Comparison of ENCODE assay signal across 7 mouse cellular contexts in the genomic region with DNA sequence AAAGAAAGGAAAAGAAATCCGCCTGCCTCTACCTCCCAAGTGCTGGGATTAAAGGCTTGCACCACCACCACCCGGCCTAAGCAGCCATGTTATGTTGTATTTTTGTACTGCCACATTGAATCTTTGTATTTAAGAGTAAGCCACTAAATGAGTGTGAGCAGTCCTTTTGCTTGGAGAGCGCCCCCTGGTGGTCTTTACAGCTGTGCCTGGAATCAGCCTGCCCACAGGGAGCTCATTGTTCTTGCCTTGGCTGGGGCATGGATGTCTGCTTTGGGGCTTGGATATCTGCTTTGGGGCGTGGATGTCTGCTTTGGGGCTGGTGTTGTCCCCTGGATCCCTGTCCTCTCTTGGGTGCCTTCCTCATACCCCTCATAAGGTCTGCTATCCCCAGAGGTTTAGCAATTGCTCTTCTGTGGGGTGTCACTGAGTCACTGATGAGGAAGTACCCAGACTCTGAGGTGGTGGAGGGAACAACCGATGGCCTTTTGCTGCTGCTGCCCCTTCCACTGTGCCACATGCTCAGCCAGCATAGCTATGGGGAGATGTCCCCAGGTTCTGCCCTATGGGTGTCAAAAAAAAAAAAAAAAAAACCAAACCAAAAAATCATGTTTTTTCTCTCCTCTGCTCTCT. TPM values are rescaled to one million over a fixed set of nuclear protein-coding genes. Genes with fewer than 3 reads are reported as not detected.
DNase-seq lines count a peak whose midpoint lies in the region; ATAC-seq and TF ChIP-seq lines count a peak whose summit lies in the region.

No protein-coding gene starts in this region.

- in situ Hi-C loops in CH12.LX (cut with MboI; ENCODE audit: low pct_ligation_motif_present, low pct_unique_long_range_greater_than_20kb, low sequenced_read_pairs): no loop called here

- DNase-seq in CH12.LX (ENCODE audit: extremely low read depth): peak; percentile 79
- DNase-seq in R1 (ENCODE audit: low read depth, low spot score): peak; percentile 88
- peak; percentile 83 to 89 for DNase-seq in cerebellum, postnatal 14 days
- peak; percentile 56 for DNase-seq in layer of hippocampus, adult 9-11 months
- peak; percentile 66 to 81 for DNase-seq in lung, postnatal 4 days
- DNase-seq in spleen, postnatal 10 days (ENCODE audit: low spot score in 2 of 2): peak; percentile 62 to 87

- H3K36me3 ChIP-seq in CH12.LX (replicated peaks in 1 of 2; ENCODE audit: control insufficient read depth in 1 of 2, insufficient read depth in 1 of 2, low read length in 1 of 2): peaks cover 8 to 23% of the 10 kb centered on the region in 2 experiments

- H3K4me2 ChIP-seq in CH12.LX (ENCODE audit: insufficient read depth, low read depth, poor library complexity, severe bottlenecking): no peak overlapping the region

- H3K79me2 ChIP-seq in CH12.LX (replicated peaks; ENCODE audit: control insufficient read depth, extremely low read depth, insufficient read depth, poor library complexity, severe bottlenecking): no peaks in the 10 kb centered on the region

- no peaks in the 10 kb centered on the region for H3K9me3 ChIP-seq in CH12.LX (replicated peaks; ENCODE audit: low read length)

- ATAC-seq in granulocyte monocyte progenitor cell, adult 5-6 weeks (replicated peaks; ENCODE audit: poor library complexity, severe bottlenecking): peak; percentile 71

- no peak for TF ChIP-seq EP300 in CH12.LX (IDR thresholded peaks at IDR 0.05; ENCODE audit: low read length)

- no peaks in the 10 kb centered on the region for H3K27me3 ChIP-seq in CH12.LX (replicated peaks)

- peak; percentile 49 for TF ChIP-seq RAD21 in CH12.LX (IDR thresholded peaks at IDR 0.05; ENCODE audit: low read depth, low read length)

- no peak overlapping the region for H3K9ac ChIP-seq in CH12.LX (ENCODE audit: insufficient read depth, low read depth)

- dilution Hi-C loops in CH12.LX (cut with MboI; ENCODE audit: extremely low pct_ligation_motif_present, extremely low pct_unique_long_range_greater_than_20kb, low sequenced_read_pairs): no loop called here

- H3K27ac ChIP-seq in CH12.LX (ENCODE audit: insufficient read depth, low read depth): no peak overlapping the region

- peaks cover 0 to 3% of the 10 kb centered on the region in 2 experiments; a peak in 2 of 4 replicates for H3K4me1 ChIP-seq in CH12.LX (ENCODE audit: control insufficient read depth in 1 of 2, insufficient read depth in 2 of 2)

- H3K4me3 ChIP-seq in CH12.LX (replicated peaks in 1 of 3; ENCODE audit: low read depth in 2 of 3, low read length in 2 of 3, poor library complexity in 1 of 3): no peak overlapping the region

- TF ChIP-seq CTCF in CH12.LX (conservative IDR thresholded peaks at IDR 0.05 in 1 of 2, IDR thresholded peaks at IDR 0.05 in 1 of 2; ENCODE audit: low read depth in 2 of 2, low read length in 2 of 2): peak; percentile 76 to 86

- TF ChIP-seq POLR2A in CH12.LX (IDR thresholded peaks at IDR 0.05; ENCODE audit: low read depth, low read length): no peak

TF ChIP-seq in CH12.LX, 34 proteins besides CTCF, POLR2A, EP300 and RAD21:
- TF ChIP-seq ZMIZ1 (IDR thresholded peaks at IDR 0.05; ENCODE audit: low read depth, low read length) (no peak), SMC3 (IDR thresholded peaks at IDR 0.05; ENCODE audit: low read depth, low read length) (peak; percentile 83)

RNA-seq across cellular contexts. Expression of gene Pde9a, which starts 41.7 kb away (rescaled TPM):
- not detected in 2 replicates for total RNA-seq in CH12.LX (2012; rRNA removed)
- not detected in 2 replicates for total RNA-seq in CH12.LX (2014; rRNA removed)
- not detected in 2 replicates for polyA plus RNA-seq in CH12.LX (2012; ENCODE audit: insufficient read length, low read depth)
- 1.4 TPM in 1 of 2 replicates, not detected in the other for total RNA-seq in granulocyte monocyte progenitor cell, adult 5-6 weeks (2014; fragmentation: Nextera tagmentation)
- not detected in 2 replicates for total RNA-seq in granulocyte monocyte progenitor cell, adult 5-6 weeks (2017)

RNA-seq across cellular contexts. Expression of gene Slc37a1, which starts 57.7 kb away (rescaled TPM):
- 4.7 and 6.6 TPM in 2 replicates for total RNA-seq in CH12.LX (2012; rRNA removed)
- total RNA-seq in CH12.LX (2014; rRNA removed): 1.9 and 2.1 TPM in 2 replicates
- 2.2 and 2.4 TPM in 2 replicates for polyA plus RNA-seq in CH12.LX (2012; ENCODE audit: insufficient read length, low read depth)
- total RNA-seq in granulocyte monocyte progenitor cell, adult 5-6 weeks (2014; fragmentation: Nextera tagmentation): 6.2 and 8.0 TPM in 2 replicates
- total RNA-seq in granulocyte monocyte progenitor cell, adult 5-6 weeks (2017): 7.4 and 8.4 TPM in 2 replicates
